Mouse (Mus musculus): ENCODE data around the gene Susd2. TPM values are rescaled to one million over a fixed set of nuclear protein-coding genes. Genes with fewer than 3 reads are reported as not detected.

Susd2 gene
- total RNA-seq (2023): 1 to 10 TPM in 1 of 2 experiments, under 1 TPM in 1; 0.79 to 1.1 TPM

DNA sequence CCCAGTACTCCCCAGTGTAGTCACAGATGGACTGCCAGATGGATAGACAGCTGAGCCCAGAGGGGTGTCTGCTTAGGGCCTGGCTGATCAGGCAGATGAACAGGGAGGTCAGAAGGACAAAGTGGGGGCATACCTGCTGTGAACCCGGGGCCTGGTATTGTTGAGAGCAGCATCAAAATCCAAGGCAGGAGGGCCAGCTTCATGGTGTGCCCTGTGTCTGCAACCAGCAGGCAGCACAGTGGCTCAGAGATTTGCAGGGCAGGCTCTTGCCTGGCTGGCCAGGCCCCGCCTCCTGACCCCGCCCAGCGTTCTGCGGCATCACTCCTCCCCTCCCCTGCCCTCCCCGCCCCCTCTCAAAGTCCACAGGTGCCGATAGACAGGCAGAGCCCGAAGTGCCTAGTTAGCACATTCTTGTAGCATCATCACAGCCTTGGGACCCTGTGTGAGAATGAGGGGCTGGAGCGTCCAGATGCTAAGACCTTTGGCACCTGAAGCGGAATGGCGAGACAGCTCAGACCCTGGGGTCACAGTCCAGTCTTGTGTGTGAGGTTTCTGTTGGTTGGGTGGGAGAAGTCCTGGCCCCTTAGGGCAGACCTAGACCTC lies at the start of gene Susd2:
TSS of gene Susd2 (minus strand) at position 268 of the 603 bp plus-strand sequence.

DNA sequence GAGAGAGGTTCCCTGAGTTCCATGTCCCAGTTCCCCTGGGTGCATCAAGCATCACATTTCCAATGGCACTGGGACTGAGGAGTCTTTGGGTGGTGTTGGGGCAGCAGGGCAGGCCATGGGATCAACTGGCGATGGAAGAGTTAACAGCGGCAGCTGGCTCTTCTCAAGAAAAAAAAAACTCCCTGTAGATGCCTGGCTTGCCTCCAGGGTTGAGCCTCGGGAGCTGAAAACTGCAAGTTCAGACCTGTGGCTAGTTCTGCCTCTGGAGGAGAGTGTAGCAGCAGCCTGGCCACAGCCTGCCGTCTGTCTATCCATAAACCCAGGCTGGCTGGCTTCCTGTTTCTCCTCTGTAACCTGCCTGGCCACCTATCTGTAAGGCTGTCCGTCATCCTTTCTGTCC lies 54.7 kb downstream of the Susd2 start, which contains the start of gene Ggt5:
TSS of gene Ggt5 (plus strand) at position 212 of the 400 bp plus-strand sequence.

Other genes with a start within 250 kb of the Susd2 start
- gene Upb1, start 242.9 kb downstream of the Susd2 start, total RNA-seq (2023): 1 to 10 TPM in 1 of 2 experiments, under 1 TPM in 1; 0.71 to 6.4 TPM
- gene Snrpd3, start 126.5 kb downstream of the Susd2 start, total RNA-seq (2023): 10 to 100 TPM; 50.3 to 54.4 TPM
- gene Gucd1, start 126.0 kb downstream of the Susd2 start, total RNA-seq (2023): 10 to 100 TPM; 52.9 to 55.2 TPM
- not detected for gene Lrrc75b, start 83.7 kb downstream of the Susd2 start, total RNA-seq (2023)
- gene Ggt1, start 82.4 kb downstream of the Susd2 start, total RNA-seq (2023): under 1 TPM in 1 of 2 experiments, not detected in 1; 0.89 TPM
- gene Ggt5, start 54.7 kb downstream of the Susd2 start, total RNA-seq (2023): 10 to 100 TPM in 1 of 2 experiments, 1 to 10 TPM in 1; 7.6 to 10.2 TPM
- gene Cabin1, start 120.3 kb upstream of the Susd2 start, total RNA-seq (2023): 10 to 100 TPM; 74.5 to 83.3 TPM
- 10 to 100 TPM; 24.1 to 28.8 TPM for gene Ddt, start 129.4 kb upstream of the Susd2 start, total RNA-seq (2023)
- gene Gm20441, start 136.9 kb upstream of the Susd2 start, total RNA-seq (2023): not detected
- gene Gstt3, start 137.4 kb upstream of the Susd2 start, total RNA-seq (2023): 1 to 10 TPM; 6.3 to 6.8 TPM
- gene Gstt1, start 154.6 kb upstream of the Susd2 start, total RNA-seq (2023): 1 to 10 TPM in 1 of 2 experiments, under 1 TPM in 1; 0.52 to 1.0 TPM
- gene Gstt4, start 178.5 kb upstream of the Susd2 start, total RNA-seq (2023): not detected
- gene Gstt2, start 193.4 kb upstream of the Susd2 start, total RNA-seq (2023): 1 to 10 TPM; 5.9 to 6.4 TPM
- 10 to 100 TPM; 87.8 to 90.9 TPM for gene Mif, start 216.2 kb upstream of the Susd2 start, total RNA-seq (2023)
- gene Derl3, start 249.4 kb upstream of the Susd2 start, total RNA-seq (2023): 1 to 10 TPM in 1 of 2 experiments, under 1 TPM in 1; 0.84 to 3.1 TPM

Data from monocyte, adult 59 days (primary cell).